Mouse (Mus musculus): Measurements from ENCODE around the gene Tars2.

Gene Tars2

DNA sequence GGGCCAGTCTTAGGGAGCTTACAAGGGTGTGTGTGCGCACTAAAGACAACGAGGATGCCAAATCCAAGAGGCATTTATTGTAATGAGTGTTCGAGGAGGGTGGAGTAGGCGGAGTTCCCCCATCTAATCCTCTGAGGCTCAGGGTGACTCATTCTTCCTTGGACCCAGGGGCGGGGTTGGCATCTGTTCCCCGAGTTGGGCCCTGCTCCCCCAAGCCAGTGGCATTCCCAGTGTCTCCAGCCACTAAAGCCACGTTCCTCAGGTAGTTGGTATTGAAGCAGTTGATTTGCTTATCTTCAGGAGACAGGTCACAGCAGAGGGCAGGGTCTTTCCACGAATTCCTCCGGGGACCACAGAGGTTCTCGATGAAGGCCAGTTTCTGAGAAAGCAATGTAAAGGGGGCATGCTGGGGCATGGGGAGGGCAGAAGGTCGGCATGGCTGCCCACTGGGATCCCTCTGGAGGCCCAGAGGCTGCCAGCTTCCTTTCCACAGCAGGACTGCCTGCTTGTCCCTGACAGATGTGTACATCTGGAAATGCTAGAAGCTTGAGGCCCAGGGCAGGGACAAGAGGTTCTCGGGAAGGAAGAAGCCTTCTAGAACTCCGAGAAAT lies 25.8 kb downstream of the Tars2 start:
- no peak for DNase-seq (ENCODE audit: low spot score)

DNA sequence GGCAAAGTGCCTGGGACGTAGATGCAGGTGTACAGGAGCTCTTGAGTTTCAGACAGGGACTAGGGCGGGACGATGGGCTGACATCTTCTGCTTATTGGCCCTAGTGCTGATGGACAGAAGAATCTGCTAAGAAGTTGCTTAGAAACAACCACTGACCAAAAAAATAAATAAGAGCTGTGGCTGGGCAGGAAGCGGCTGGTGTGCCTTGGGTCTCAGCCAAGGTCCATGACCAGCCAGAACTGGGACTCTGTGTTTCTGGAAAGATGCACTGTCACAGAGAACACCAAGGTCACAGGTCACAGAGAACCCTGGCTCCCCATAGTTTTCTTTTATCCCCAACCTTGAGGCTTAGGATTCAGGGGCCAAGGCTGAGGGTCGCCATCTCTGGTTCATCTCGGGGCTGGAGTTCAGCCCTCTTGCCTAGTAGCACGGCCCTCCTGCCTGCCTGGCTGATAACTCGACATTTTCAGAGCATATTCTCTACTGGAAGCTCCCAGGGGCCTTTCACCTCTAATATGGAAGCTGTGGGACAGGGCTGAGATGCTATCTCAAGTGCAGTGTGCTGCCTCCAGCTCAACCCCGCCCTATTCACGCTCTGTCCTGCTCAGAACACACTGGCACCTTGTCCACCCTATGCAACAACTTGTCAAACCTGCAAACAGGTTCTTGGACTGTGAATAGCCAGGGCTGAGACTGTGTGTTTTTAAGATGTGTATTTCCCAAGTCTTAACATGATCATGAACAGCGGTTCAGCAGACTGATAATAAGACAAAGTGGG lies 27.1 kb downstream of the Tars2 start:
- no peak for DNase-seq (ENCODE audit: low spot score)

DNA sequence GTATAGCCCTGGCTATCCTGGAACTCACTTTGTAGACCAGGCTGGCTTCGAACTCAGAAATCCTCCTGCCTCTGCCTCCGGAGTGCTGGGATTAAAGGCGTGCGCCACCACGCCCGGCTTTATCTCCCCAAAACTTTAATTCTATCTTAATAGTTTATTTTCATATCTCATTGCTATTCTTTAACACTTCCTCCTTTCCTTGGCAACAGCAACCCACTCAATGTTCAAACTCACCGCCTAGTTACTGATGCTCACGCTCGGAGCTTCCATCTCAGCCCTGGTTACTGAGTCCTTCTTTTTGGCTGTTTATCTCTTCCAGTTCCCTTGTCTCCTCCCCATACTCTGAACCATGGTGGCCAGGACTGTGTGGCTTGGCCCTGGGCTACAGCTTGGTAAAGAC lies 27.7 kb downstream of the Tars2 start:
- no peak for DNase-seq (ENCODE audit: low spot score)

DNA sequence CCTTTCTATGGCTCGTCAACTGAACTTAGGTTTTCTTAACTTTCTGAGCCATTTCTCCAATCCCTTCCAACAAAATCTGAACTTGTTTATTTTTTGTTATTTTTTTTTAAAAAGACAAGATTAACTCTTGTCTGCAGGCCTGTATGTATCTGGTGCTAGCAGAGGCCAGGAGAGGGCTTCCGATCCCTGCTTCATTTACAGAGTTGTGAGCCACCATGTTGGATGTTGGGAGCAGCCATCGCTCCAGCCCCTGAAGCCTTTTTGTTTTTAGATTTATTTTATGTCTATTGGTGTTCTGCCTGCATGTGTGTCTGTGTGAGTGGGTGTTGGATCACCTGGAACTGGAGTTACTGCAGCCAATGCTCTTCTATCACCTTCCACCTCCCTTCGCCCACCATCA lies 28.2 kb downstream of the Tars2 start:
- DNase-seq (ENCODE audit: low spot score) = no peak

DNA sequence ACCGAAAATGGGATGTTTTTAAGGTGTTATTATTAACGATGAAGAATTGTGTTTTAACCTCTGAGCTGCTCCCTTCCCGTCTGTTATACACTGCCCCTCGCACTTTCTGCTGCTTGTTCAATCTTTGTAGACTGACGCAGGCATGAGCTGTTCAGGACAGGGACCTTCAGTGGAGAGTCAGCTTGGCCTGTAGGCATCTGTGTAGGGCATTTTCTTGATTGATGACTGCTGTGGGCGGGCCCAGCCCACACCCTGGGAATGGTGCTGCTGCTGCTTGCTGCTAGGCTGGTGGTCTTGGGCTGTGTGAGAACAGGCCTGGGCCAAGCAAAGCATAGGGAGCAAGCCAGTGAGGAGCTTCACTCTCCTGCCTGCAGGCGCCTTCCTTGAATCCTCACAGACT lies 29.6 kb downstream of the Tars2 start:
- peak; percentile 37 for DNase-seq (ENCODE audit: low spot score)

DNA sequence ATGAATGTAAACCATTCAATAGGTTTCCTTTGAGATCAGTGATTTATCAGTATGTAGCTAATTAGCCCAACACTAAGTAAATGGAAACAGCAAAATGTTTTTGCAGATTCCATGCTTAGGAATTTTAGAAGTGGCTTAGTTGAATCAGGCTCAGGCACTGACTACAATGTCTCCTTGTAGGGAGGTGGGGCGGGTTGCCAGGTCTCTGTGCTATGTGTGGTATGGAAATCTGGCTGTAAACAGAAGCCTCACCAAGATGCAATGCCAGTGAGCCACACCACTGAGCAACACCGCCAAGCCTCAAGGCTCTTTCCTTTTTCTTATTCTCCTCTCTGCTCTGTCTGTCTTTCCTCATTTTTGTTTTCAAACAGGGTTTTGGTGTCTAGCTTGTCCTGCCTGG lies 31.1 kb downstream of the Tars2 start:
- no peak for DNase-seq (ENCODE audit: low spot score)

DNA sequence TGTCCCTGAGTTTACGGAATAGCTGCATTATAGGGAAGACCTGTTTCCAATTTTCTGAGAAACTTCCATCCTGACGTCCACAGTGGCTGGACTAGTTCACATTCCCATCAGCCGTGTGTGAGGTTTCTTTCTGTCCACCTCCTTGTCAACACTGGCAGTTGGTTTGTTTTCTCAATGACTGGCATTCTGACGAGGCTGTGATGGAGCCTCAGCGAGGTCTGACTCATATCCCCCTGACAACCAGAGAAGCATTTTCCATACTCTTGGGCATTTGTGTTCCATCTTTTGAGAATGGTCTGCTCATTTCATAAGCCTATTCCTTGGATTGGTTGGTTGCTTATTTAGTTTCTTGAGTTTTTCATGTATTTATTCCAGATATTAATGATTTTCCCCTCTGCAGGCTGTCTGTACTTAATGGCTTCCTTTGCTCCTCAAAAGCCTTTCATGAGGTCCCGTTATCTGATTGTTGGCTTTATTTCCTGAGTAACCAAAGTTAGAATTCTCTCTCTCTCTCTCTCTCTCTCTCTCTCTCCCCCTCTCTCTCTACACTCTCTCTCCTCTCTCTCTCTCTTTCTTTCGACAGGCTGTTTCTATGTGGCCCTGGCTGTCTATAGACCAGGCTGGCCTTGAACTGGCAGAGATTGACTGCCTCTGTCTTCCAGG lies 33.2 kb downstream of the Tars2 start:
- no peak for DNase-seq (ENCODE audit: low spot score)

DNA sequence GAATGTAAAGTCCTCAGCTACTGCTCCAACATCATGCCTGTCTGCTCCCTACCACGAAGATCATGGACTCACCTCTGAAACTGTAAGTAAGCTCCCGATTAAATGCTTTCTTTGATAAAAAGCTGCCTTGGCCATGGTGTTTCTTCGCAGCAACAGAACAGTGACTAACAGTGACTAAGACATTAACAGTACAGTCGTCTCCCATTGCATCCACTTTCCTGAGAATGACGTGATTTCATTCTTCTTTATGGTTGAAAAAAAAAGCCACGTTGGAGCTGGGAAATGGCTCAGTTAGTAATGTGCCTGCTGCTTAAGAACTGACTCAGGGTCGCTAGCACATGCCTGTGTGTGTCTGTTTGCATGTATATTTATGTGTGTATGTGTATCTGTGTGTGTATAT lies 34.1 kb downstream of the Tars2 start:
- no peak for DNase-seq (ENCODE audit: low spot score)

DNA sequence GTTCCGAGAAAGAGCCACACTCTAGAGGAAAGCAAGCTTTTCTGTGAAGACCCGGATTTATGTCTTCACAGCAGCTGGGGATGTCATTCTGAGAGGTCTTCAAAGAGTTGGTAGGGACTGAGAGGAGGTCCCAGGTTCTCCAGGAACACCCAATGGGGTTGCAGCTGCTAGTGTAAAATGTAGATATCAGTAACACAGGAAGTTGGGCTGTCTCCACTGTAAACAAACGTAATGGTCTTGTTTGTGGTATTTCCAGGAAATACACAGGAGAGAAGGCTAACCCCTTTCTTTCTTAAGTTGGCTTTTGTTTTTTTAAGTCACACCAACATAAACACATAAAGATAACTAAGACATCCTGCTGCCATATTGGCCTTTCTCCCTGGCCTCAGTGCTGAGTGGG lies 37.6 kb downstream of the Tars2 start:
- DNase-seq (ENCODE audit: low spot score) = no peak

DNA sequence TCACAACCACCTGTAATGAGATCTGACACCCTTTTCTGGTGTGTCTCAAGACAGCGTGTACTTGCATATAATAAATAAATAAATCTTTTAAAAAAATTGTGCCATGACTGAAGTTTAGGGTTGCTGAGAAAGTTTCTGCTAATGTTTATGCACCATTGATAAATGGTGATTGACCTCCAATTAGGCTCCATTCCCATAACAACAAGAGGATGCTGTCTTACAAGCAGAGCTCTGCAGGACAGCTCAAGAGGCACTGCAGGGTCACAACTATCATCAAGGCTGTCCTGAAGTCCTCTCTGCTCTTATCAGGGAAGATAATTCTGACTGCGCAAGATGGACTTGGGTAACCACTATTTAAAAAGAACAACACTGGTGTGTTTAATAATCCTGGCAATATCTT lies 41.9 kb downstream of the Tars2 start:
- no peak for DNase-seq (ENCODE audit: low spot score)

DNA sequence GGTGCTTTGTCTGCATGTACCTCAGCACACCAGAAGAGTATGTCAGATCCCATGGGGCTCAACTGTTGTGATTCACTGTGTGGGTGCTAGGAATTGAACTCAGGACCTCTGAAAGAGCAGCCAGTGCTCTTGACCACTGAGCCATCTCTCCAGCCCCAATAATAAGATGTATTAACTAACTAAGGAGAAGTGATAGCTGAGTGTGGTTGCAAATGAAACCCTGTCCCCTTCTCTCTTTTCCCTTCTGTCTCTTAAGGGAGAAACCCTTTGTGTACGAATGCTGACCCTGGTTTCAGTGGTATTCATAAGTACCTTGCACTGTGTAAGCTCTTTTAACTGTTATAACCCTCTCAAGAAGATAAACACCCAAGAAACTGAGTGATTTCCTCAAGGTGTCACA lies 43.9 kb downstream of the Tars2 start:
- DNase-seq (ENCODE audit: low spot score) = no peak

DNA sequence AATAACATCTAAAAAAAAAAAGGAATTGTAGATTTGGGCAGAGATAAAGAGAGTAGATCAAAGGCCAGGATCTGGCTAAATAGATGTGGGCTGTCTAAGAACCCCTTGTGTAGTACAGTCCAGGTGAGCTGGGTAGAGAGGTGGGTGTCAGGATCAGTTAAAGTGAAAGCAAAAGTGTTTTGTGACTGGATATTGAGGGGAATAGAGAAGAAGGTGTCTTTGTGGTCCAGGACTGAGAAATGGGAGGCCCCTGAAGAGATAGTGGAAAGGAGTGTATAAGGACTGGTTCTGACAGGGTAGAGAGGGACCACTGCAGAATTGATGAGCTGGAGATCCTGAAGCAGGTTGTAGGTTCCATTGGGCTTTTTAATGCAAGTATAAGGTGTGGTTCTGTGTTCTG lies 50.0 kb downstream of the Tars2 start:
- DNase-seq (ENCODE audit: low spot score) = no peak

DNA sequence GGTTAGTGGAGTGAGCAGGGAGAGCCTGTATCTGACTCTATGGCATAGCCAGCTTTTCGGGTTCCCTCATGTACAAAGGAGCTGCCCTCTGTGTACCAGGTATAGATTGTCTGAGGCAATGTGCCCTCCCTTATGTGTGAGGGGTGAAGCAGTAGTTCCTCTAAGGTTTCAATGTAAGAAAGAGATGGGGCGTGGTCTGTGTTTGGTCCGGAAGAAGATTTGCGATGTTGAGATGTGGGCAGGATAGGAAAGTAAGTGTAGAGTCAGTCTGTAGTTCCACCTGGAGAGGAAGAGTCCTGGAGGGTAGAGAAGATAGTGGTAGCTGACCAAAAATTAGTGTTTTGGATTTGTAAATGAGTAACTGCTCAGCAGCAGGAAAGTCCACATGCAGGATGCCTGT lies 51.0 kb downstream of the Tars2 start:
- DNase-seq (ENCODE audit: low spot score) = no peak

DNA sequence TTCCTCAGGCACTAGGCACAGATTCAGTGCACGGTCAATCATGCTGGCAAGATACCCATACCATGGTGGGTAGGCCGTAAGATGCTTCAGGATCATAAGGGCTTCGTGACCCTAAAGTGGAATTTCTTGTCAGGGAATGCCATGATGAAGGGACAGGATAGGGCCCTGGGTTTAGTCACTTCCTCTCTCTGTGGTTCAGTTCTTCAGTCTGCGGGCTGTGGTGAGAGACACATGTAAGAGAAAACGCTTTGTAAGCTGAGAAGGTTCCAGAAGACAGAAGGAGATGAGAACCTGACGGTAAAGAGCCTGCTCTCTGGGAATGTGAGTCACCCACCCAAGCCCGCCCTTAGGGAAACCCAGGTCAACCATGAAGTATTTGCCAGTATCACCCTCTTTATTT lies 52.5 kb downstream of the Tars2 start:
- DNase-seq (ENCODE audit: low spot score) = no peak

DNA sequence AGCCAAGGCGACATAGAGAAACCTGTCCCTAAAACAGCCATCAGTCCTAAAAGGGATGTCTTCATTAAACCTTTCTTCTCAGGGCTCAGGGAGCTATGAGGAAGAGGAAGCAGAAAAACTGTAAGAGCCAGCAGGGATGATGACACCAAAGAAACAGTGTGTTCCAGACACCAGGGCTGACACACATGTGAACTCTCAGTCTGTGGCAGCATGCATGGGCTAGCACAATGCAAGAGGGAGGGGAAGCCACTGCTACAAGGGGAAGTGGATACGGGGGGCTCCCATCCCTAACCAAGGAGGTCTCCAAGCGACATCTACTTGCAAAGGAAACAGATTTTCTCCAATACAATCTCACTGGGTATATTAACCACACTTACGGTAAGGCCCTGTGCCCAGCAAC lies 53.7 kb downstream of the Tars2 start:
- no peak for DNase-seq (ENCODE audit: low spot score)

DNA sequence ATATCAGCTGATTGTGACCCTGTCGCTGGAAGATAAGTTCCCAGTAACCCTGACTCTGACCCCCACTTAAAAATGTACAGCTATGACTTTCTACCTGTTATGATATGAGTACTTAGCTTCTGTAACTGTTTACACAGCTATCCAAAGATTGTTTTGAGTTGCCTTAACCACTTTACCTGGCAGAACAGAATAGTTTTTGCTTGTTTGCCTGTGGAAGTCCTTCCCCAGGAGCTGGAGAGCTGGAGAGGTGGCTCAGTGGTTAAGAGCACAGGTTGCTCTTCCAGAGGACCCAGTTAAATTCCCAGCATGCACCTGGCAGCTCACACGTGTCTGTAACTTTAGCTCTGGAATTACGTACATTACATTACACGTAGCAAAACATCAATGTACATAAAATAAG lies 55.4 kb downstream of the Tars2 start:
- no peak for DNase-seq (ENCODE audit: low spot score)

DNA sequence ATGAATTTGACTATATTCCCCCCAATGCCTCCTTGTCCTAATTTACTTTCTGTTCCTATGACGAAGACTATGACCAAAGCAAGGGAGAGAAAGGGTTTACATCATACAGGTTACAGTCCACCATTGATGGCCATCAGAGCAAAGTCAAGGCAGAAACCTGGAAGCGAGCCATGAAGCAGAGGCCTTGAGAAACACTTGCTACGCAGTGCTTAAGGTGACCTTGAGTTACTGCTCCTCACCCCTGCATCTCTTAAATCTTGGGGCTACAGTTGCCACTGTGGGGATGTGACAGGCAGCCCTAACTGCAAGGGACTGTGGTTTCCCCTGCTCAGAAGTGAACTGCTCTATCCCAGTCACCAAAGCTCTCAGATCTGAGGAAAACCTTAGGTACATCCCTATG lies 56.7 kb downstream of the Tars2 start:
- DNase-seq (ENCODE audit: low spot score) = no peak

DNA sequence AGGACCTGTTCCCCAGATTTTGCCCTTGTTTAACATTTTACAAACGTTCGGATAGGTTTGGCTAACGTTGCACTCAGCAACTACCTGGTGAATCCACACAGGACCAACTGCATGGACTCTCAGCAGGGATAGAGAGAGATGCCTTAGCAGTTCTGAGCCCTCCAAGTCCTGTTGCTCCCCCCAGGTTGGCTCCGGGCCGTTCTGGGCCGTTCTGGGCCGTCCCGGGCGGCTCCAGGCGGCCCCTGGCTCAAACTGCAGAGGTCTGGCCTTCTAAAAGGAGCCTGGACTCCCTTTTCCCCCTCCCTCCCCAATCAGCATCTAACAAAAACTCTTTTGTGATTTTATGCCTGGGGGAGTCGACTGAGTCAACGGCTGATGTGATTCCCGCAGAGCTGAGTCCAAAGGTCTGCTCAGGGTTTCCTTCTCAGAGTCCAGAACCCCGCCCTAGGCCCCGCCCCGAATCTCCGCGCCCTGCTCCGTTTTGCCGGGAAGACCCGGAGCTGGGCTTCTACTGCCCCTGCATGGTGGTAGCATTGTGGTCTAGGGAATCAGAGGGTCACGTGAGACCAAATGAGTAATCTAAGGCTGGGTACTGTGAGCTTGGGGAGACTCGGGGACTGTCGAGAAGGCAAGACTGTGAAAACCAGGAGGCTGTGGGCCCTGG lies 58.0 kb downstream of the Tars2 start:
- DNase-seq (ENCODE audit: low spot score) = peak; percentile 89

DNA sequence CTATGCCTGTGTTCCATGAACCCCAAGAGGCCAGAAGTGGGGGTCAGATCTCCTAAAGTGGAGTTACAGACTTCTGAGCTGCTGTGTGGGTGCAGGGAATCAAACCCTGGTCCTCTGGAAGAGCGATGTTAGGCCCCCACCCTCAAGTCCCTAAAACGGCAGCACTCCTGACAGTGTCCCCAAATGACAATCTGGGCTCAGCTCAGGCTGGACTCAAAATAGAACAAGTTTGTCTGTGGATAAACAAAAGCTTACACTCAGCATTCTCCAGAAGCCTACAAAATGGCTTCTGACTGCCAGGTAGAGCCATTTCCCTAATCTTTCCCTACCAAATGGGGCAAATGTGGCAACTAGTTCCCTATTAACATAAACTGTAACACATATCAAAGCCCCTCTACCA lies 58.9 kb downstream of the Tars2 start:
- no peak for DNase-seq (ENCODE audit: low spot score)

DNA sequence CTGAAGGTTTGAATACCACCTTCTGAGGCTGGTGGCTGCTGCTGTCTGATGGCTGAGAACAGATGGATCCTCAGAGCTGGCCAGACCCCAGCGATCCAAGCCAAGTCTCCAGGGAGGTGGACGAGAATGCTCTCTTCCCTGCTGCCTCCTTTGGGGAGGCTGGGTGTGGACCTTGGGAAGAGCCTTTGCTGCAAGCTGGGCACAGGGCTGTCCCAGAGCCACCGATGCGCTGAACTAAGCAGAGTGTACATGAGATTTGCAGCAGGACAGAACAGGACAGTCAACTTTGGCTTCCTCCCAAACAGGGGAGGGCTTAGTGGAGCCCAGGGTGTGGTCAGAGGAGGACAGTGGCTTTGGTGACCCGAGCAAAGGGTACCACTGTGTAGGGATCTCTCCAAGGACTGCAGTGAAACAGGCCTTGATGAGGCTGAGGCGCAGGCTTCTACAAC lies 59.7 kb downstream of the Tars2 start:
- DNase-seq (ENCODE audit: low spot score) = no peak

DNA sequence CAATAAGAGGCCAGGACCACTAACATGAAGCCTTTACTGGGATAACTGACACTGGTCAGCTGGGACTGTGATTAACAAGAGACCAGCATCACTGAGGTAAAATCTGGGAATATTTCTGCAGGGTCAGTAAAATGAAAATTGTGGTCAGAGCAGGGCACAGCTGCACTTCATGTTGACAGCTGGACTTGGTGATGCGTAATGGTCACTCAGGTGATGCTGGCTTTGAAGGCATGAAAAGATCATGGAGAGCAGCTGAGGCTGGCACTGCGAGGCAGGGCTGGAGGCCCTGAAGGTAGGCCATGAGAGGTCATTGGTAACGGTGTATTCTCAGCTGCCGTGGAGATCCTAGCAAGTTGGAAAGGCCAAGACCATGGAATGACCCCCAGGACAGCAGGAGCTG lies 61.7 kb downstream of the Tars2 start:
- DNase-seq (ENCODE audit: low spot score) = no peak

DNA sequence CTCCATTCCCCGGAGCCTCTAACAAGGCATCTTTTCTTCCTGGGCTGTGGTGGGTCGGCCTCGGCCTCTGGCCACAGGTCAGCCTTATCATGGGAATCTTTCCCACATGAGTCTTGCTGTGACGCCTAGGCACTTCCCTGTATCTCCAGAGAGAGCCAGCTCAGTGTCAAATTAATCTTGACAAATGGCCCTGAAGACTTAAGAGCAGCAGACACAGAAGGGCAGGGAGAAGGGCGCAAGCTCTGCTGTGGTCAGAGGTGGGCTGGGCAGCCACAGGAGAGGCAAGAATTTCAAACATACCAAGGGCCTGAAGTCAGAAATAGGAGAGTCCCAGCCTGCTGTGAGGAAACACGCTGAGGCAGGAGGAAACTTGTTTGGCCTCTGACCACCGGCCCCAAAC lies 63.6 kb downstream of the Tars2 start:
- peak; percentile 70 for DNase-seq (ENCODE audit: low spot score)

DNA sequence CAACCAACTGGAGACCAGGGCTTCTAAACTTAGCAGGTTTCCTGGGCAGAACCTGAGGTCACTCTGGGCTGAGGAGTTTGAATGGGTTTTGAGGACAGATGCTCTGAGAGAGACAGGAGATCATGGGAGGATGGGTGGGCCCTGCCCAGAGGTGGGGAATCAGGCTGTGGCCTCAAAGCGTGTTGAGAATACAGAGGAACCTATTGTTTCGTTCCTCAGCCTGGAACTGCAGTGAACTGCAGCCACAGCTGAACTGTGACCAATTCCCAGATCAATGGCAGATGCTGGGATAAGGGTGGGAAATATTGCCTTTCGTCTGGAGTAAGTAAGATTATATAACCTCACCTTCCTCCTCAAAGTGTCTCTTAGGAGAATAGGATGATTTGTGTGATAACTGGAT lies 64.2 kb downstream of the Tars2 start:
- peak; percentile 58 for DNase-seq (ENCODE audit: low spot score)
